Mouse (Mus musculus): Measurements from ENCODE around the gene Focad.

DNA sequence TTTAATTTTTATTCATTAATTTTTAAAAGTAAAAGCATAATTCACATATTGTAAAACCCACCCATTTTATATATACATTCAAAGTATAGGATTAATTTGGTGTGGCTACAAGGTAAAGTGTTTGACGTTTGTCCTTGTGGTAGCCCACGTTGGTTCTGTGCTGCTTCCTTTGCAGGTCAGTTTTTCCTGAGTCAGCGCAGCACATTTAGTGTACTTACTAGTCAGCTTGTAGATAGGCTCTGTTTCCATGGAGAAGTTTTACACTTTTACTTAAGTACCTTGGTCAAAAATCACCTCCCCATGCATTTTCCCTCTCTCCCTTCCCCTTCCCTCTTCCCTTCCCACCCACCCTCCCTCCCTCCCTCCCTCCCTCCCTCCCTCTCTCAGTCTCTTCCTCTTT, 220.5 kb downstream of the Focad start:
- no peak for TF ChIP-seq CTCF (IDR thresholded peaks at IDR 0.05; ENCODE audit: borderline replicate concordance, control insufficient read depth, extremely low read depth, insufficient read depth, low read length, poor library complexity)
- TF ChIP-seq POLR2A (IDR thresholded peaks at IDR 0.05; ENCODE audit: control insufficient read depth, extremely low read depth, insufficient read depth, low read length, poor library complexity), result no peak
